Mouse (Mus musculus) Patski (cell line): ENCODE results near the gene Ddias. TPM values are rescaled to one million over a fixed set of nuclear protein-coding genes. Genes with fewer than 3 reads are reported as not detected.

Experiments used
- ATAC-seq: fragments of 100-300 bp; one replicate; pipeline ENCODE4 v1.8.0; 2021
- CTCF ChIA-PET: fragments of 350-600 bp; sonication (Branson Sonifier 250); formaldehyde crosslinking; loops from one replicate; lab custom pipeline; 2022; ENCODE audit warnings: inconsistent platforms; lab: Charles Lee
- POLR2A ChIA-PET: fragments of 350-600 bp; sonication (Branson Sonifier 250); formaldehyde crosslinking; loops from one replicate; lab custom pipeline; 2022; ENCODE audit warnings: antibody characterized with exemption, inconsistent platforms; lab: Charles Lee
- DNase-seq: peaks from one replicate; pipeline ENCODE4 v3.0.0-alpha.2; 2011; ENCODE audit warnings: low read depth, low spot score
- H3K27me3 ChIP-seq: fragments of 371-371 bp; one replicate; pipeline ENCODE4 v1.5.1; 2021
- CTCF ChIP-seq: fragments of 100-300 bp; IDR thresholded peaks from one replicate; pipeline ENCODE4 v1.5.1; 2021
- in situ Hi-C: fragments of 300-500 bp; cut with MboI; formaldehyde crosslinking; loops from 3 replicates; pipeline ENCODE4 v1.11.1; 2018; ENCODE audit warnings: low pct_unique_long_range_greater_than_20kb, mixed read lengths
- polyA plus RNA-seq: library from polyadenylated mRNA; unstranded; gene quantifications from one replicate; pipeline ENCODE4 v1.2.3, GENCODE M21; 2021

Ddias gene
- polyA plus RNA-seq, 1 experiment from 2014 or later, result 6.5 TPM

DNA sequence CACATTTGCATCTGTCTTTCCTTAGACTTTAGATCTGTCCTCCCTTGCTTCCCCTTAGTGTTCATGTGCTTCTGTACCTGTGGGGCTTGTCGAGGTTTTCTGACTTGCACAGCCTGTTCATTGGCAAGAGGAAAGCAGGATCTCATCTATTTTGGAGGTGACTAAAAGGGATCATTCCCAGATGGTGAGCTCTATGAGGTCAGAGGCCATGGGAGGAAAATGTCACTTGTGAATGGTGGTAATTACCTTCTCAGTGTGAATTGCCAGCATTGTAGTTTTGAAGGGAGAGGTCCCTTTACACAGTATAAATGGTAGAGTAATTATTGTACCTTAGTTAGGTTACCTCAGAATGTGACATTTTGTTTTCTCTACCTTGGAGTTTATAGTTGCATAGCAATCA is 16.2 kb upstream of the Ddias start:
- in situ Hi-C loops, result loop anchor here (10.0 kb wide), 1 partner anchor 205 kb away; no protein-coding TSS in a partner anchor
- ChIA-PET POLR2A (no interaction called here), CTCF (no interaction called here)
- no peak for ATAC-seq
- TF ChIP-seq CTCF, result no peak
- no peak for DNase-seq
- no peaks in the 10 kb centered on the region for H3K27me3 ChIP-seq

DNA sequence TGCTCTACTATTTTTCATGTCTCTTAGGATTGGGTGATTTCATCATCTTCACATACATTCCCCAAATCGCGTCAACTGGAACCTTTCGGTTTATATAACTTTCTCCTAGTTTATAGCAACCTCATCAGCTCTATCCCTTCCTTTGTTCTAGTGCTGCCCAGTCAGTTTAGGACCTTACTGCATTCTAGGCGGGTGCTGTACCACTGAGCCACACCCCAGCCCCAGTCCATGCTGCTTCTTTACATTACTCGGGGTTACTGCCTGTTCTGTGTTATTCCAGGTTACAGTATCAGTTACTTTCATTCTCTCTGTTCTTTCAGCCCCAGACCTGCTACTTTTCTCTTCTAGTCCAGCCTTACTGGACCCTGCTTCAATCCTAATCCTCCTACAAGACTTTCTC is 13.2 kb upstream of the Ddias start:
- H3K27me3 ChIP-seq, result no peaks in the 10 kb centered on the region
- TF ChIP-seq CTCF, result no peak
- CTCF ChIA-PET, result interaction anchor here (1.6 kb wide), 2 partner anchors 11 to 12 kb away, joined by 3 read pairs; no protein-coding TSS in a partner anchor
- DNase-seq (no peak), ATAC-seq (no peak)
- in situ Hi-C loops, result no loop called here
- POLR2A ChIA-PET, result no interaction called here

DNA sequence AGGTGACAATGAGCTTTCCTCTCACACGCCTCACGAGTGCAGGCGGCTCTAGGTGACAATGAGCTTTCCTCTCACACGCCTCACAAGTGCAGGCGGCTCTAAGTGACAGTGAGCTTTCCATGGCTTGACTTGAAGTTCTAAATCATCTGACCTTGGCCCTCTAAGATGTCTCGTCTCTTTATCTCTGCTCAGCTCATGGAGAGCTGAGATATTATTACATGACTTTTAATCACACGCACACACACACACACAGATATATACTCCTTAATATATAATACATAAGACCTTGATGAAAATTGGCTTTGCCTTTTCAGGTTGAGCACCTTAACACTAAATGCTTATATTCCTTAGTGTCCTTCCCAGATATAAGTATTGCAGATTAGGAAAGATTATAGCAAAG is 12.8 kb upstream of the Ddias start:
- ChIA-PET POLR2A (no interaction called here), CTCF (interaction anchor here (1.6 kb wide), 1 partner anchor 12 kb away, joined by 3 read pairs; no protein-coding TSS in a partner anchor)
- no peaks in the 10 kb centered on the region for H3K27me3 ChIP-seq
- no peak for TF ChIP-seq CTCF
- ATAC-seq, result no peak
- DNase-seq, result no peak
- in situ Hi-C loops, result no loop called here

DNA sequence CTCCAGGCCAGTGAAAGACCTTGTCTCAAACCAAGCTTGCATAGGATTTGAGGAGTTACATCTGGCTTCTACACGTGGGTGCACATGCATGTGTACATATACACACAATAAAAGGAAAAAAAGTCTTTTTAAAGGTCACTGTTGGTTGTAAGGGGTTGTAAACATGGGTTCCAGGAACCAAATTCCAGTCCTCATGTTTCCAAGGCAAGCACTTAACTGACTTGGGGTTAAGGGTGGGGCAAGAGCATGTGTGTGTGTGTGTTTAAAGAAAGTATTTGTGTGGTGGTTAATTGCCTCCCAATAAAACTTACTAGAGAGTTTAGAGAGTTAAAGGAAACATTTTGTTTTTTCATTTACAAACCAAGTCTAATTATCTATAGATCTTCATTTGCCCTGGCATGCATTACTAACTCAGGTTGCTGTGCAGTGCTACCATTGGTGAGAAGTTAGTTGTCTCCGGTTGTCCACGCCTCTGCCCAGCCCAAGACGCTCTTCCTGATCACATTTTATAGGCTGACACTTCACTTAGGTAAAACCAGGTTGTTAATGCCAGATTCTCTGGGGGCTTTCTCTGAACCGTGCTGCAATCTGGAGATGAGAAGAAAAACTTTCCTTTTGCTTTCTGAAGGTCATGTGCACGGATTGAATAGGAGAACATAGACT is 11.1 kb upstream of the Ddias start:
- ChIA-PET POLR2A (no interaction called here), CTCF (no interaction called here)
- ATAC-seq (no peak), DNase-seq (no peak)
- no peak for TF ChIP-seq CTCF
- in situ Hi-C loops, result loop anchor here (5.0 kb wide), 1 partner anchor 77 kb away; no protein-coding TSS in a partner anchor
- H3K27me3 ChIP-seq, result no peaks in the 10 kb centered on the region

DNA sequence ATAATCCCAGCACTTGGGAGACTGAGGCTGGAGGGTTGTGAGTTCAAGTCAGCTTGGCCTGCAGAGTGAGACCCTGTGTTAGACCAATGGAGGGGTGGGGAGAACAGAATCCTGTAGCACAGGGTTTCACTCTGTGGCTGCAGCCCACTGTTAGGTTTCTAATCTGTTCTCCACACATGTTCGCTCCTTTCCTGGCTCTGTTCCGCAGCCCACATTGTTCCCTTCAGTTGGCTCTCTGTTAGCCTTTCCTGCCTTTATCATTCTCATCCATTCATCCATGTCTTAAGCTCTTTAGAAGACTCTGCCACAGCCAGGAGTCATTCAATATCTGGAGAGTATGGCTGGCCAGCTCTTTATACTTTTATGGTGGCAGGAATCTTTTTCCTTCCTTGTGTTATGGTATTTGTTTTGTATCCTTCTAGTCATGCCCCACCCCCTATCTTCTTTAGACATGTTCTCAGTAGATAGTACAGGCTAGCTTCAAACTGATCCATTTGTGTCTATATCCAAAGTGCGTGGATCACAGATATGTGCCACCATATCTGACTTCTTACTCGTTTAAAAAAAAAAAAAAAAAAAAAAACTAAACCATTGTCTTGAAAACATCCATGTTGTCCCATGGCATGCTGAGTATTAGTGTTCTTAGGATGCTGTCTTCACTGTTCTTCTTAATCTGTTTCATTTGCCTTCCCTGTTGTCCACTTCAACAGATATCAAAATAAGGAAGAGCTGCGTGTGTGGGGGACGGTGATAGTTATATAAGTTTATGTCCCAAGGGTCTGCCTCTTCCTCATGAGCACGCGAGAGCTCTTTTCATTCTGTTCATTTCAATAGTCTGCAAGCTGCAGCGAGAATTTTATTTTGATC is 10.0 kb upstream of the Ddias start:
- CTCF ChIA-PET, result interaction anchor here (0.8 to 1.1 kb wide), 2 partner anchors 9 to 10 kb away, joined by 3 read pairs; no protein-coding TSS in a partner anchor
- in situ Hi-C loops, result loop anchor here (5.0 kb wide), 1 partner anchor 78 kb away; no protein-coding TSS in a partner anchor
- POLR2A ChIA-PET, result no interaction called here
- TF ChIP-seq CTCF, result no peak
- DNase-seq, result no peak
- ATAC-seq, result no peak
- H3K27me3 ChIP-seq, result no peaks in the 10 kb centered on the region

DNA sequence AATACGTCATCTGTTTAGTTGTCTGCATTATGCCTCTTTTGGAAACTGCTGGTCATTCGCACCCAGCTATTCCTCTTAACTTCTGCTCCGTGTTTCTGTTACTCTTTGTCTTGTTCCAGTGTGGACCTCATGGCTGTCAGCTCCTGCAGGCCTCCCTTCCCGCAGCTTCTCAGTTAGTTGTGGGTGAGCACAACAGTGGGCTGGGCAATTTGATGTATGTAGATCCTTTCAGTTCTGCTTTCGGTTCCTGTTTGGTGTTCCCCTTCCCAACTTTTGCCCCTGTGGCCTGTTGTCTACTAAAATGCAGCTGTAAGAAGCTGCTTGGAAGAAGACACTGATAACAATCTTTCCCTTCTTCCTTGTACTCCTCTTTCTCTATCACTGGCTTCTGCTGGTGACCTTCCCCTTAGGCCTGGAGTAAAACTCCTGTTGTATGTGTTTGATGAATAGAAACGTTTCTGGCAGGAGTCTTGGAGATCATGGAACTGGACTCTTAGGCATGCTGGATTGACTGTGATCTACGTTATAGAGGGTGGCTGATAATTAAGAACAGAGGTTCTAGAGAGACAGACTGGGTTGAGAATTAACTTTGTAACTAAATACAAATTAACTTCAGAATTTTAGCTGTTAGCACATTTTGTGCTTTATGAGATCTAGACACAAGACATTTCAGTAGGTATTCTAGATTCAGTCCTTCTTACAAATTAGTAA is 4.7 kb upstream of the Ddias start:
- in situ Hi-C loops, result no loop called here
- no peak for ATAC-seq
- ChIA-PET CTCF (interaction anchor here (1.6 kb wide), 1 partner anchor 25 kb away, joined by 5 read pairs; no protein-coding TSS in a partner anchor), POLR2A (no interaction called here)
- no peak for TF ChIP-seq CTCF
- DNase-seq, result no peak
- no peaks in the 10 kb centered on the region for H3K27me3 ChIP-seq

DNA sequence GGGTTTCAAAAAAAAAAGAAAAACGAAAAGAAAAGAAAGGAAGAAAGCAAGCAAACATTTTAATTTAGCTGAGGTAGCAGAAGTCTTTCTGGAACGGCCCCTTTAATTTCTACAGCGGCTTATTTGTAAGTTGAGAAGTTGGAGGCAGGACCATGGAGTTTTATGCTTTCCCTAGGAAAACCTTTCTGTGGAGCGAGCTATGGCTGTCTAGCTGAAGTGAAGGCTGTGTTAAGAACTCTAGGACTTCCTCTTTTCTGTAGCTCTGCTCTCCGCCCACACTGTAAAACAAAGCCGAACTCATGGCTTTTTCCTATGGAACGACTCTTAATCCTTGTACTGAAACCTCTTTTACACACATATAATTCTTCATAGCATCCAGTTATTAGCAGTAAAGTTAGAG is 2.5 kb upstream of the Ddias start:
- in situ Hi-C loops, result no loop called here
- DNase-seq (no peak), ATAC-seq (no peak)
- ChIA-PET POLR2A (no interaction called here), CTCF (interaction anchor here (0.7 to 1.2 kb wide), 4 partner anchors 12 to 246 kb away, joined by 3 to 4 read pairs (median 3); no protein-coding TSS in a partner anchor)
- no peak for TF ChIP-seq CTCF
- no peaks in the 10 kb centered on the region for H3K27me3 ChIP-seq

DNA sequence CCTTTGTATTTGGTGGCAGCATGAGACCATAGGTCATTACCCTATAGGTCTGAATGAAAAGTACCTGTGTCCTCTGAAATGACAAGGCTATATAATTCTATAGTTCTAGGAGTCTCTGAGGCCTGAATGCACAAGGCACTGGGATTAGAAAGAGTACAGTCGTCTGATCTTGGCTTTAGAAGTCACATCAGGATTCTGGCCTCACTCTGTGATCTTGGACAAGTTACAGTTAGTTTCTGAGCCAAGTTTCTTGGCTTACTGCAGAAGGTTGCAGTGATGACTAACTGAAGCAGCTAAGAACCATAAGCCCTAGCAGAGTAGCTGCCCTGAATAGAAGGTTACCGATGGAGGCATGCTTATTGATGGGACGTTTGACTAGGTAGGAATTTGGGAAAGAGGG is 2.0 kb upstream of the Ddias start:
- H3K27me3 ChIP-seq, result no peaks in the 10 kb centered on the region
- ATAC-seq (no peak), DNase-seq (no peak)
- ChIA-PET POLR2A (no interaction called here), CTCF (interaction anchor here (0.7 to 1.2 kb wide), 5 partner anchors 12 to 246 kb away, joined by 3 to 4 read pairs (median 3); no protein-coding TSS in a partner anchor)
- in situ Hi-C loops, result no loop called here
- TF ChIP-seq CTCF, result no peak

DNA sequence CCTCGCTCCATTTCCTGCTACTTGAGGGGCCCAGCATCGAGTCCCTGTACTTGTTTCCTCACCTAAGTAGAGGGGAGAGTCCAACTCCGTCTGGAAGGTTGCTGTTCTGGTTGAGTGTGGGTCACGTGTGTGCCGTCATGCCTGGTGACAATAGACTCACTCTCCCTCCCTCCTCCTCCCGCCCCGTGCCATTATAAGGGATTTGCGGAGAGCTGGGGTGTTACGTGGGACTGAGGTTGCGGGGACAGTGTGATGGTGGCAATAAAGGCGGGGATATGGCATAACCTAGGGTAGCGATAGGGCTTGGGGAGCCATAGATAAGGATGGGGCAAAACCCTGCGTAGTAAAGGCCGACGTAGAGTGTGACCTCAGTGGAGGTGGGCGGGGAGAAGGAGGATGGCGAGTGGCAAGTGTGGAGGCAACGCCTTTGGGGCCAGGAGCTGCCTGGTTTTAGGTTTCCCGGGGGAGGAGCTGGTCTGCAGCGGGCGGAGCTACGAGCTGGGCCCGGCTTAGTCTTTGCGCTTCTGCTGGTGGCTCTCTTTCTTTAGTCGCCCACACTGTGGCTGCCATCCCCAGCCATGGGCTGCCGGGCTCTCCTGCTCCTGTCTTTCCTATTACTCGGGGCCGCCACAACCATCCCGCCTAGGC is 838 bp upstream of the Ddias start:
- in situ Hi-C loops, result loop anchor here (25.0 kb wide), 1 partner anchor 538 kb away; no protein-coding TSS in a partner anchor
- no peak for TF ChIP-seq CTCF
- ChIA-PET POLR2A (no interaction called here), CTCF (interaction anchor here (0.6 to 1.6 kb wide), 6 partner anchors 19 to 773 kb away, joined by 3 to 8 read pairs (median 4); no protein-coding TSS in a partner anchor)
- DNase-seq (peak; percentile 34), ATAC-seq (peak; percentile 95)
- no peaks in the 10 kb centered on the region for H3K27me3 ChIP-seq

DNA sequence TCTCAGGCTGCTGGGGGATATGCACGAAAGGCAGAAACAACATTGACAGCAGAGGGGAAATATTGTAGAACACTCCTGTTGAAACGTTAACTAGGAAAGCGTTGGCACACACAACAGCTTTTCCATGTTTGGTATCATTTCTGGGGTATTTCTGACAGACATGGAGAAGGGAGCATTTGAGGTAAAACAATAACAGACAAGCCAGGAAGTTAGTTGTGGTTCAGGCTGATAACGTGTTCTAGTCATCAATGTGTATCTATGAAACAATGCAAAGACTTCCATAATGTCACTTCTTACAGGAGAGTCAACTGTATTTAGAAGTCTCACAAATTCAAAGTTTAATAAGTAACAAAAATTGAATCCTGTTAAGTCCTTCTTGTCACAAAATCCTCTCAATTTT is 2.5 kb downstream of the Ddias start:
- ChIA-PET POLR2A (no interaction called here), CTCF (interaction anchor here (0.9 kb wide), 1 partner anchor 770 kb away, joined by 3 read pairs; no protein-coding TSS in a partner anchor)
- in situ Hi-C loops, result loop anchor here (25.0 kb wide), 1 partner anchor 534 kb away; no protein-coding TSS in a partner anchor
- no peak for ATAC-seq
- no peak for DNase-seq
- H3K27me3 ChIP-seq, result no peaks in the 10 kb centered on the region
- TF ChIP-seq CTCF, result no peak
